ENCODE assay signal across 8 mouse cellular contexts in genomic region chr1:118311622-118312326, GRCm38 (mm10). TPM values are rescaled to one million over a fixed set of nuclear protein-coding genes. Genes with fewer than 3 reads are reported as not detected.
DNase-seq lines count a peak whose midpoint lies in the region; ATAC-seq and TF ChIP-seq lines count a peak whose summit lies in the region.

Gene Tsn (minus strand): TSS chr1:118311739.

- peak within 1 kb of the TSS; percentile 96 for H3K9ac ChIP-seq in heart, embryonic 11.5 days (ENCODE audit: low read depth, low read length)

- H3K4me3 ChIP-seq in spleen, adult 2 months (ENCODE audit: extremely low read depth, insufficient read depth, insufficient read length) = peak within 1 kb of the TSS; percentile 100
- peak within 1 kb of the TSS; percentile 96 for H3K4me3 ChIP-seq in heart, embryonic 11.5 days (ENCODE audit: low read depth, low read length)

- H3K27me3 ChIP-seq in spleen, adult 2 months (ENCODE audit: control insufficient read depth, insufficient read depth, low read length) = no peaks in the 10 kb centered on the region
- no peaks in the 10 kb centered on the region for H3K27me3 ChIP-seq in heart, embryonic 11.5 days (ENCODE audit: control insufficient read depth, insufficient read depth, low read length)

- peak within 1 kb of the TSS; percentile 99 for H3K27ac ChIP-seq in spleen, adult 2 months (ENCODE audit: insufficient read depth, low read length)
- H3K27ac ChIP-seq in heart, embryonic 11.5 days (ENCODE audit: low read depth, low read length) = peak within 1 kb of the TSS; percentile 89

- no peak for TF ChIP-seq POLR2A in spleen, adult 2 months (IDR thresholded peaks at IDR 0.05; ENCODE audit: low read depth, low read length)

- DNase-seq in spleen, adult 2 months (ENCODE audit: low read depth in 1 of 2, low spot score in 2 of 2) = no peak
- no peak for DNase-seq in spleen, adult 18-20 months
- DNase-seq in left cerebral cortex, adult 8-10 months (ENCODE audit: low spot score in 2 of 2) = no peak
- no peak for DNase-seq in urinary bladder, postnatal 10 days (ENCODE audit: low spot score)

- H3K9me3 ChIP-seq in heart, embryonic 11.5 days (replicated peaks; ENCODE audit: control insufficient read depth, low read length) = no peaks in the 10 kb centered on the region

- peak within 1 kb of the TSS; percentile 70 for H3K4me2 ChIP-seq in heart, embryonic 11.5 days

- TF ChIP-seq CTCF in spleen, adult 2 months (IDR thresholded peaks at IDR 0.05; ENCODE audit: extremely low read depth, insufficient read depth, insufficient read length, insufficient replicate concordance) = no peak

- H3K4me1 ChIP-seq in spleen, adult 2 months (ENCODE audit: control insufficient read depth, insufficient read depth, insufficient read length) = peaks cover 2% of the 10 kb centered on the region
- peaks cover 6% of the 10 kb centered on the region for H3K4me1 ChIP-seq in heart, embryonic 11.5 days (ENCODE audit: control insufficient read depth, insufficient read depth, low read length)

- 0 out of 2 replicates have a peak, but pooled peaks have one; percentile 2 for ATAC-seq in common myeloid progenitor, adult 5-6 weeks (replicated peaks; ENCODE audit: low read depth, poor library complexity, severe bottlenecking)
- ATAC-seq in heart, embryonic 11.5 days (replicated peaks; ENCODE audit: insufficient number of reproducible peaks, low FRiP score, low TSS enrichment) = no peak
- no peak for ATAC-seq in megakaryocyte progenitor cell, adult 5-6 weeks (replicated peaks; ENCODE audit: poor library complexity)
- ATAC-seq in cerebellum, adult (ENCODE audit: insufficient number of reproducible peaks, low FRiP score, low TSS enrichment) = no peak

- peaks cover 4% of the 10 kb centered on the region for H3K36me3 ChIP-seq in spleen, adult 2 months (ENCODE audit: control insufficient read depth, insufficient read depth, low read length)
- H3K36me3 ChIP-seq in heart, embryonic 11.5 days (ENCODE audit: control insufficient read depth, insufficient read depth, low read length) = no peaks in the 10 kb centered on the region

- WGBS in spleen, adult 2 months = 28% methylated on average over 12 of the region's 12 CpGs
- WGBS in heart, embryonic 11.5 days (ENCODE audit: insufficient replicate concordance) = 52% methylated on average over 12 of the region's 12 CpGs

RNA-seq across cellular contexts. Expression of gene Tsn, which starts in this region (rescaled TPM):
- 33.2 and 40.6 TPM in 2 replicates for polyA plus RNA-seq in spleen, adult 2 months (2012; rRNA removed)
- 77.2 and 98.8 TPM in 2 replicates for total RNA-seq in common myeloid progenitor, adult 5-6 weeks (2017)
- 225 and 226 TPM in 2 replicates for polyA plus RNA-seq in heart, embryonic 11.5 days (2014; fragmentation: Nextera tagmentation; extraction: Ambion mirVana)
- total RNA-seq in left cerebral cortex, adult 8-10 months (2022) = 100 to 1,000 TPM; 113 to 126 (median 120) TPM
- total RNA-seq in megakaryocyte progenitor cell, adult 5-6 weeks (2015) = 64.5 and 65.2 TPM in 2 replicates
- total RNA-seq in megakaryocyte progenitor cell, adult 5-6 weeks (2017) = 74.9 and 83.6 TPM in 2 replicates
